Mouse (Mus musculus) lung, postnatal 25 days (tissue): ENCODE measurements at regions not wholly inside any gene's neighbourhood (a gene's known extent, or its start where the extent isn't known, plus 50 kb on each side); places are given as distances from the start of the nearest gene placed in this dataset.

Experiments used
- DNase-seq: peaks from one replicate; pipeline ENCODE4 v3.0.0; 2022; ENCODE audit warnings: low spot score

DNA sequence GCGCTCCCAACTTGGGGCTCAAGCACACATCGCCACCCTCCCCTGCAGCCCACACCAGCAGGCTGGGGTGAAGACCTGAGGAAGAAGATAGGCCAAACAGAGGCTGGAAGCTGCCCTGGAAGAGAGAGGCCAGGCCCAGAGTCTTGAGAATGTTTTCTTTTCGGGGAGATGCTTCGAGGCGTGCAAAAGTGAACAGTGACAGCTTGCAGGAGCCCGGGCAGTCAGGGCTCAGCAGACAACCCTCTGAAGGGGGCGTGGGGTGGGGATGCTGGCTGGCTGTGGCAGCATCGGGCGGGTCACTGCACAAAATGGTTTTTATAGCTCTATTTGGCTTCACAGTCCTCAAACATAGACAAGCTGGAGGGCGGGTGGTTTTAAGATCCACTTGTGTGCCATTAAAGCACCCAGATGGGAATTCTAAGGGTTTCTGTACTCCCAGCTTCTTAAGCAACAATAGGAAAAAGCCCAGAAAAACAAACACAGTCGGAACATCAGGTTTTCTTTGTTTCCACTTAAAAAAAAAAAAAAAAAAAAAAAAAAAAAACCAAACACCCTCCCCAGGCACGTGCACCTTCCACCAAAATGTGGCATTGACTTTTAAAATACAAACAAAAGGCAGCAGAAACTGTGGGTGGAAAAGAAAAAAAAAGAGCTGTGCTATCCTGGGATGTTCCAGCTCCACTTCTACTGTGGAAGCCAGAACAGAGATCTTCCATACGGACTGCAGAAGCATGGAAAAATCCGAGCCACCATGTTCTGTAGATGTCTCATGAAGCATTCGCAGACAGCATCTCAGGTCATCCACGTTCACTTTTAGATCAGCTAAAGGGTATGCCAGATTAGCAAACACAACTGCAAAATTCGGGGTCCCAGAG lies 123.5 kb downstream of the Ly86 start:
- DNase-seq = peak; percentile 78

DNA sequence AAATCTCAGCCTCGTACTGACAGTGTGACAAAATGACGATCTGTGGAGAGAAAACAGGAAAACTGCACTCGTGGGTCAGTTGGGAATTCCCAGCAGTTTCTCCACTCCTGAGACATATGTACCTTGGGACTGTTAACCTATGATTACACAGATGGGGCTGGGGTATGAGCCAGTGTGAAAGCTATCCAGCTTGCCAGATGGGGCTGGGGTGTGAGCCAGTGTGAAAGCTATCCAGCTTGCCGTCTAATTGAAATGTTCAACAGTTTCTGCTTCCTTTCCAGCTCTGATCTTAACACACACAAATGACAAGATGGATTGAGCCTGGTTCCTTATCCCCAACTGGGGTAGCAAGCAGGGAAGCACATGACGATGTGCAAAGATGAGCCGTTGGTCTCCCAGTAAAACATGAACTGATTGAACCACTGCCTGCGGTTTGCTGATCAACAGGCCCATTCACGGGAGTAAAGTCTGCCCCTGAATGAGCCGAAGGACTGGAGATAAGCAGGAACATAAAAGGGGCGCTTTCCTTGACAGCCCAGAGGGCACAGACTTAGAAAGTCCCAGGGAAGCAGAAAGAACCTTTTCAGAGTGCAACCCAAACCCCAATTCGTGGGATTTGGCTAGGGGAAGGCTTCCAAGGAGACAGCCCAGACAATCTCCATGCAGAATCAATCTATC lies 125.4 kb downstream of the Ly86 start:
- no peak for DNase-seq

DNA sequence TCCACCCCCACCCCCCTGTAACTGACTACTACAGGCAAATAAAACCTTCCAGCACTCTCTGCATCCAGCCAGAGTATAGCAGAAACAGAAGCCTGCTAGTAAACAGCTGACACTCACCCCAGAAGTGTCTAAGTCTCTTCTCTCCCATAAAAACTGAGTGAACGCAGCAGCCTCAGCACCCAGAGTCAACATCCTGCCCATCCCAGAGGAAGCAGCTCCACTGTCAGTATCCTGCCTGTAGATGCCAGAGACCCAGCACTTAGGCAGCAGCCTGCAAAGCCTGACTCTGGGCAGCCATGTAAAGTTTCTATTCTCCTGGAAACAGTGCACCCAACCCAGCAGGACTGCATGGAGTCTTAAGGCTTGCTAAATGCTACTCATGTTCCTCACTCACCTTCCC lies 128.4 kb downstream of the Ly86 start:
- DNase-seq = no peak

DNA sequence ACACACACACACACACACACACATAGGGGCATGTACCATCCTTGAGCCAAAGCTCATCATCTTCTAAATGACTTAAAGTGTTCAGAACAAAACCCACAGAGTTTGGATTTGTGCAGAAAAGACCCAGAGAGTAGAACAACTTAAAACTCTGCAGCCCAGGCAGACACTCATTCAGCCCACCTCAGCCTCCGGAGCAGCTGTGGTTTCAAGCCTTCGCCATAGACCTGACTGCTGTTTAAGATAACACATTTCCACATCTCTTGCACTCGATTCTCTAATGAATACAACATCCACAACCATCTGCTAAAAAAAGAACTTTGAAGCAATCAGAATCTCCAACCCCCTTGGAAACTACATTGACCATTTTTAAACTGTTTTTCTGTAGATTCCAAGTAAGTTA lies 130.8 kb downstream of the Ly86 start:
- DNase-seq = no peak

DNA sequence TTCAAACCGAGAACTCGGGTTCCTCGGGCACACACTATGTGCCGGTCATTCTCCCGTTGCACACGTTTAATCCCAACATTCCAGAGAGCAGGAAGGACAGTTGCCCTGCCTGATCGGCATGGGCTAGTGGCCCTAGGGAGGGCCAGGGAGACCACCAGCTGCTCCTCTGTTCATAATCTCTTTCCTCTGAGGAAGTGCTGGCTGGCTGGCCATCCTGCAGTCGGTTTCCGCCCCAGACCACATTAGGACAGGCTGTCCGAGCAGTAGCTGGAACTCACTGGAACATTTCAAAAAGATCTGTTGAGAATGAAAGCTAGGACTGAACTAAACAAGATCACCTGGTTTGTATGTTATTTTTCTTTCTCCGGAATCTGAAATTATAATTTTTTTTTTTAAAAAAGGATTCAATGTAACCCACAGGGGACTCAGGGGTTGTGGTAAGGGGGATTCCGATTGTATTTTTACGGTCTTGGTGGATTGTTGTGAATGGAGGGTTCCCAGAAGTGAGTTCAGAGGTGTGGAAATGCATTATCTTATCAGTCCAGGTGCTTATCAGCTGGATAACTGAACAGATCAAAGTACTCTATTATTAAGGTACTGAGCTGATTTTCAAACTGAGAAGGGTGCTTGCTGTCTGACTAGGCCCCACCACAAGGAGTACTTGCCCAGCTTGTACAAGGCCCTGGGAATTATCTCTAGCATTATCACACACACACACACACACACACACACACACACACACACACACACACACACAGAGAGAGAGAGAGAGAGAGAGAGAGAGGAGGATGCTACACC lies 131.4 kb downstream of the Ly86 start:
- peak; percentile 69 for DNase-seq

DNA sequence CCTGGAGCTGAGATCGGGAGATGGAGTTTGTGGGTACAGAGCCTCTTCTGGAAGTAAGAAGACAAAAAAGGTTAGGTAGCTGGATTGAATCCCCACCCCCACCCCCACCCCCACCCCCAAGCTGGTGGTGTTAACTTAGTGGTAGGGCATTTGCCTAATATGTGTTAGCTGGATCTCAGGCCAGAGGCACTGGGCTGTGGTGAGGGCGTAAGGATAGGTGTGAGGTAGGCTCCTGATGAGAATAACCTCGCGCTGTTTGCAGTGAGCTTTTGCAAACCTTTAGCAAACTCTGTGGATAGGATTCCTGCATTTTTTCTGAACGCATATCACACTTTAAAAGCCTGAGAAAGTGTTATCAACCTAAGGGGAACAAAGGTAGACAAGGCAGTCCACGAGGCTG lies 132.3 kb downstream of the Ly86 start:
- no peak for DNase-seq

DNA sequence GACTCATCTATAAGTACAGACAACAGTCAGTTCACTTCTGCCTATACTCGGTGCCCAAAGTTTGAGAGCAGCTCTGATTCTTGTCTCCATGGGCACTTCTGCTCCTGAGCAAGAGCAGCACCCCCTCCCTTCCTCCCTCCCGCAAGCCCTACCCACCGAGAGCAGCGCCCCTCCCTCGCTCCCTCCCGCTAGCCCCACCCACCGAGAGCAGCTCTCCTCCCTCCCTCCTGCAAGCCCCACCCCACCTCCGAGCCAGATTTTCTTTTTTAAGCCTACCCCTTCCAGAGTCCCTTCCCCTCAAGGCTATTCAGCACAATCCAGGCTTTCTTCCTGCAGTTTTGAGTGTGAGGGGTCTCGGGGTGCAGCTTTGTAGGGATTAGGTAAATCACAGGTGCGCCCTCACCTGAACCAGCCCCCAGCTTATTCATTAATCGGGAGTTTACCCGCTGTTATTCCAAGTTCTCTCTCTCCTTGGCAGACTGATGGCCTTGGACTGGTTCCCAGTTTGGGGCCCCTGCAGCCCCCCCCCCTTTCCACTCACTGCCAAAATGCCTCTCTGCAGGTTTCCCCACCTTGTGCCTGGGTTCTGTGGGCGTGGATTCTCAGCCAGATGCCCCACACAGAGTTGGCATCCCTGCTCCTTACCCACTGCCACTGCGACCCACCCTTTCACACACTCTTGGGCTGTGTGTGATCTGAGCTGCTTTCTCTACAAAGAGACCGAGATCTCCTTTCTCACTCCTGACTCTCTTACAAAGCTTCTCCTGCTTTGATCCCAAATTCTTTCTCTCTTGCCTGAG lies 132.9 kb downstream of the Ly86 start:
- peak; percentile 74 for DNase-seq

DNA sequence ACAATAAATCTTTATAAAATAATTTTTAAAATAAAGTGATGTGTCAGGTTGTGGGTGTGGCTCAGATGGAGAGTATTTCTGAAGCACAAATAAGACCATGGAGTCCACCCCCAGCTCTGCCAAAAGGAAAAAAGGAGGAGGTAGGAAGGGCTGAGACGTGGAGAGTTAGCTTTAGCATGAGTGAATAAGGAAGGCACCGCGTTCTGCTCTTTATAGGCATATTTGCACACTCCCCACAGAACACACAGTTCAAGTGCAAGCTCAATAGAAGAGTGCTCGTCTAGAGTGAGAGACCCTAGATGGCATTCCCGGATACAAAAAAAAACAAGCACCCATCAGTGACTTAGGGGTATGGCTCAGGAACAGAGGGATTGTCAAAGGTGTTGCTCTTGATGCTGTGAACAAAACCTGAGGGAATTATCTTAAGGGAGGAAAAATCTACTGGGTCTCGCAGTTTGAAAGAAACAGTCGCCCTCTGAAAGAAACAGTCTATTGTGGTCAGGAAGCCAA lies 134.2 kb downstream of the Ly86 start:
- DNase-seq = peak; percentile 65

DNA sequence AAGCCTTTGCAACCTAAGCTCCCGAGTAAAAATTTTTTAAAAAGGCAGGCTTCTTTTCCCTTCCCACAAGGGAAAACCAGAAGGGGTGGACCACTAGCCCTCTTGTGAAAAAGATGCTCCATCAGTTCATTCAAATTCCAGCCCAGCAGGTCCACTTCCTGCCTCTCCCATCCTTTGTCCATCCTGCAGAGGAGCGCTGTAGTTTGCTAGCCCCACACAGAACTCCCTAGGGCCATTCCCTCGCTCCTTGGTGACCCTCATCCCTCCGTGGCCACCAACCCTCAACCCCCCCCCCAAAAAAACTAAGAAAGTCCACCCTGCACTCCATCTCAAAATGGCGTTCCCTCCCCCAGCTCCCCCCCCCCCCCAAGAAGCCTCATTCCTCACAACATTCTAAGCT lies 136.5 kb downstream of the Ly86 start:
- DNase-seq = no peak

DNA sequence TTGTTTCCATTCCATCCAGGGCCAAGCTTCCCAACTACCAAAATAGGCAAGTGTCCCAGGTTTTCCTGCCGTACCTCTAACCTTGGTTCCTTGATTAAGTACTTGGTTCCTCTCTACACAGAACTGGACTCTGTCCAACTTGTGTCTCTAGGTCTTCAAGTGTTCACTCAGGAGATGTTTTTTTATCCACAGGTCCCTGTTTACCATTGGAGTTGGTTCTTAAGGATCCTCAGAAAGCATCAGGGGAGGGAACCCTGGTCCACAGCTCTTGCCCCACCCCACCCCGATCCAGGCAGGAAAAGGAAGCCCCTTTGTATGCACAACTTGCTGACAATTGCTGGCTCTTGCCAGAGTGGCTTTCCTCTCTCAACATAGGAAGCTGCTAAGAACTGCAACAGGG lies 137.0 kb downstream of the Ly86 start:
- DNase-seq = peak; percentile 87

DNA sequence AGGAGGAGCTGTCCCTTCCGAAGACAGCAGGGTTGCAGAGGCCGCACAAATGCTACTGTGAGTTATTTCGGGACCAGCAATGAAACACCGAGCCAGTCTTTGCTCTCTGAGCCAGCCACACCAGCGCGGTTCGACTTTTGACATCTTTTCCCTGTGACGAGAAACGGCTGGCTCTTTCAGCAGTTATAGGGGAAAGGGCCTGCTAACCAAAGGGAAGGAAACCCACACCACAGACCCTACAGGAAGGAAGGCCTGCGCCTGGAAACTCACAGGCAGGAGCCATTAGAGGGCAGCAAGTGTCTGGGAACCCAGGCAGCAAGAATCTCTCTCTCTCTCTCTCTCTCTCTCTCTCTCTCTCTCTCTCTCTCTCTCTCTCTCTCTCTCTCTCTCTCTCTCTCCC lies 137.6 kb downstream of the Ly86 start:
- DNase-seq = peak; percentile 88

DNA sequence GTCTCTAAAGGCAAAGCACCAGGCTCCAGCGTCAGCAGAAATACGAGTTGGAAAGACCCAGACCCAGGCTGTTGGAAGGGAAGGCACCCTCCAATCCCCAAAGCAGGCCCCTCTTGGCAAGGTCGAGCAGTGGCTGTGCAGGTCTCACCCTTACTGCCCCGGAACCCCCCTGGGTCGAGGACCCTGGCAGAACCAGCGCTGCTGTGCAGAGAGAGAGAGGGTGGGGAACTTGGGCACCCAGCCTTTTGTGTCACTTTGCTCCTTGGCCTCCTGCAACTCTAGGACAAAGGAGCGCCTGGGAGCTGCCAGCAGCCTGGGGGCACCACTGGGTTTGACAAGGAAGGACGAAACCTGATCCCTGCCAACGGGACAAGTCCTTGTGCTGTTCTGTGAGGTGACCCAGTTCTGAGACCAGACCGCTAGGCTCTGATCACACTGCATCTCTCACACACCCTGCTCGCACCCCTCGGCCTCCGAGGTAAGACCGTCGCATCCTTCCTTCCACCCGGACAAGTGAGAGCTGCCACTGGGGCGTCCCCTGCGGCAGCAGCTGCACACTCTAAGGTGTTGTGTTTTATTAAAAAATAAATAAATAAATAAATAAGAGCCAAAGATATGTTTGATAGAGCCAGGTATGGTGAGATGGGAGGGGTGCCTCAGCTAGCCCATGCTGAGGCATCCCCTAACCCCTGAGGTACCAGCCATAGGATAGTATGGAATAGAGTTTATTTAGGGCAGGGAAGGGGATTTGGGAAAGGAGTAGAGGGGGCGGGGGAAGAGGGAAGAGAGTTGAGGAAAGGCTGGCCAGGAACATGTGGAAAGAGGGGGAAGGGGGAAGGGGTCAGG lies 138.2 kb downstream of the Ly86 start:
- DNase-seq = peak; percentile 83

DNA sequence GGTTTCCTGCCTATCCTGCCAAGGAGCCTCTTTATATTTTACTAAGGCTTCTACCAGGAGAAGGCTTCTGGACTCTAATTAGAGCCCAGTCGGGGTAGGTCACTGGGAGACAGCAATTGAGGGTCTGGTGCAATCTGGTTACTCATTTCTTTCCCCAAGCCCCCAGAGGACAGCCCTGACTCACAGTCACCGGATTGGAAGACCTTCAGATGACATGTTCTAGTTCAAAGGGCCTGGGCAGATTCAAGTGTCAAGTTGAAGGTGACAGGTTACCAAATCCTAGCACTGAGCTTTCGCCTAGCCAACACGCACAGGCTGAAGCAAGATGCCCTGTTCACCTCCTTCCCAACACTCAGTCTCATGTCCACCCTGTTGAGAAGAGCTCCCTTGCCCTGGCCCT lies 139.6 kb downstream of the Ly86 start:
- DNase-seq = no peak

DNA sequence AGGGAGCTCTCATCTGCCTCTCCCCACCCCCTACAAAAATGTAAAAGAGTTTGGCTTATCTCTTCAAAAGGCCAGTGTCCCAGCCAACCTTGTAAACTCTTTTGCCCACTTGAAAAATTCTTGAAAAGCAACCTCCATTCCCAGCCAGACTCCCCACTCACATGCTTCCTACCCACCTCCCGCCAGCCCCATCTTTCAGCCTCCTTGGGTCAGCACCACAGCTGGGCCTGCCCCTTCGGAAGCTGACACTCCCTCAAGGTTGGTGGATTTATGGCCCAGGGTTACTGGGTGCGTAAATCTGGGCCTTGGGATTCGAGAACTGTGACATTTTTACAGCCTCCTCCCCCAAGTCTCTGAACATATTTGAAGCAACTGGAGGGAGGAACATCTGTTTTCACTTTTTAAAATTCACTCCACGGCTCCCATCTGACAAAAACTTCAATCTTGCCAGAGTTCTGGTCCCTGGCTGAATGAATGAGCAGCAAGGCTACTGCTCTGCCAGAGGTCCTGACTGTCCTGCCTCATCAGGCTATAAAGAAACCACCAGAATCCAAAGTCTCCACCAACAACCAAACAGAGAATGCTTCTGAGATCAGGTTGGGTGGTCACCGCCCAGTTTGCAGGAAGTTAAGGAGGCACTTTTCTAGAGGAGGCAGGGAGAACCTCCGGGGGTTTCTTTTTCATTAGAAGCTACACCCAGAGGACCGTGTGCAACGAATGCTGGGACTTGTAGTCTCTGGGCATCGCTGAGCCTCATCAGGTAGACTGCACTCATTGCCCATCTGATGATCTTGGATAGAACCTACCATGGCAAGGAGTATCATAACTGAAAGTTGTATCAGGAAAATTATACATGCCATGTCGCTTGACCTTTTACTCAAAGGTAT lies 147.3 kb downstream of the Ly86 start:
- peak; percentile 66 for DNase-seq

DNA sequence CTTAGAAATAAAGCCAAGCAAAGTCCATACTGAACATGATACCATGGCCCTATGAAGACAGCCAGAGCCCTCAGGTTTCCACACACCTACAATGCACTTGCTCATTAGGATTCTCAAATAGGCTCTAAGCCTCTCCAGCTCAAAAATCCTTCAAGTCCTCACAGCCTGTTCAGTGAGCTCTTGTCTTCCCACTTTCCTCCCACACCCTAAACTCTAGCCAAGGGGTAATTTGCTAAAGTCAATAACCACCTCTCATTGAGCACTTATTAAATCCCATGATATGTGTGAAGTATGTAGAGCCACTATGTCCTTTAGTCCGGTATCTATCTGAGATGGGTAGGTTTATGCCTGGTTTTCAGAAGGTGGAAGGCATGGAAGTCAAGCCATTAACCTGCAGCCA lies 148.3 kb downstream of the Ly86 start:
- no peak for DNase-seq

DNA sequence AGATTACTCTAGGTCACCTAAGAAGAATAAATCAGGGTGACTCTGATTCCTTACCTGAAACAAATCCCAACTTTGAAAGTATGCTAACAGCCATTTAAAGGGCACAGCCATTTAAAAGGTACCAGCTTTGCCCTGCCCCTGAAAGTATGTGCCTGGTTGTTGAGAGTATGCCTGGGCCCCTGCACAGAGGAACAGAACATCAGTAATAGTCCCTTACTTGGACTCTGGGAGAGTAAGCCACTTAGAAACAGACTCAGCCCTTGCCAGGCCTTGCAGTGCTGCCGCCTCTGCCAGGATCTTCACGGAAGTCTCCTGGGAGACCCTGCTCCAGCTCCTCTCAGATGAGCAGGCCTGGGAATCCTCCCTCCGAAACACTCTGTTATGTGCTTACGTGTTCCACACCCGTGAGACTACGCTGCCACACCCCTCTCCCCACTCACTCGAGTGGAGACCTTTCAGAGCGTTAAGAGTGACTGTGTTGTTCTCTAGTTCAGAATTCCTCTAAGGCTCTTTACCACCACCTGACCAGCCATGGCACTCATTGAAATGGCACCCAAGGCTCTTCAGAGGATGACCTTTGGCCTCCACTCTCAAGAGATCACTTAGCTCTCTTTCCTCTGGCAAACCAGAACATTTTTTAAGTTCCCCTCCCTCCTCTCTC lies 150.4 kb downstream of the Ly86 start:
- peak; percentile 82 for DNase-seq

DNA sequence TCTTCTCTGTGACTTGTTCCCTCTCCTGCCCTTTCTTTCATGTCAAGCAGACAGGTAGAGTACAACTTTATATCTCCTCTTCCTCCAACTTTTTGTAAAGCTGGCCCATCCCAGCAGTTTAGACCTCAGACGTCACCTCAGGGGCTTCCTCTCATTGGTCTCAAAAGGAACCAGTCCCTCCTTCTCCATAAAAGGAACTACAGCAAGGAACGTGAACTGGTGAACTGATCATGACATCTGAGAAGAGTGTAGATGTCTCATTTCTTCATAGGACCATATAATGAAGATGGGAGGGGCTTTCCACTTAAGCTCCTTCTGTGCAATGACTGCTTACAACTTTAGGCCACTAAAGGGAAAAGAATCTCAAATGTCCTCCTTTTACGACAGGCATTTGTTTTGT lies 153.0 kb downstream of the Ly86 start:
- DNase-seq = no peak

DNA sequence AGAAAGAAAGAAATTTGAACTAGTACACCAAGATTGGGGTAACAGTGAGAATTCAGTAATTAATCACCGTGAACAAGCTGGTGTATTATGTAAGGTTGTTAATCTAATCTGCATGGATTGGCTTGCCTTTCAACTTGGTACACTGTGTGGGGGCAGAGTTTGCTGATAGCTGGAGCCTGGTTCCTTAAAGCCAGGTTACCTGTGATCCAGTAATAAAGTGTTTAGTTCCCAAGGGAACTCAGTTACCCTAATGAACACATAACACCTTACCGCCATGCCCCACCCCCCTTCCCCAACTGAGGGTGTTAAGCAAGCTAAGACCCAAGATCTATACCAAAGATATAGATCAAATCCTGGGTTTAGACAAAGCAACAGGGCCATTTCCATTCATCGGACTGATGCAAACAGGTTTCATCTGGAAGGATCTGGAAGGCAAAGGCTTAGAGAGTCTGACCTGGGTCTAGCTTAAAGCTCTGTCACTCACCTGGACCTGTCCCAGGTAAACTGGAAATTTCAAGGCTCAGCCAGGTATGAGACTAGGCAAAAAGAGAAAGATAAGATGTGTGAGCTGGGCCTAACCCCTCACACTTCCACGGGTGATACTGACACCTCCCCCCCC lies 155.8 kb downstream of the Ly86 start:
- no peak for DNase-seq

DNA sequence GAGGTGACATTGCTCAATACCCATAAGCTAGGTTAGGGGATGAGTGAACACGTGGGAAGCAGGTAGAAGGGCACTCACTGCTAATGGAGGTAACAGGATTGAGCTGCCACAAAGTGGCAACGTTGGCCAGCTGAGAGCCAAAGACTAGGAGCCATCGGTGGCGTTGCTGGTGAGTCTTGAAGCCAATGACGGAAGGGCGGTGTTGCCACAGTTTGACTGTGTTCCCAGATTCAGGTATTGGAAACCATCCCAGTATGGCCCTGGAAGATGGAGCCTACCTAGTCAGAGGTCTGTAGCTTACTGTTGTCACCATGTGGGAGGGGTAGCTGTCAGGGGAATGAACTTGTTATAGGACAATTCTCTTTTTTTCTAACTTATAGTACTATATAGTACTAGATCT lies 158.4 kb downstream of the Ly86 start:
- DNase-seq = no peak
